Mouse (Mus musculus) layer of hippocampus, adult 6 months (tissue): ENCODE measurements around the gene Olfr1265. TPM values are rescaled to one million over a fixed set of nuclear protein-coding genes. Genes with fewer than 3 reads are reported as not detected.

Experiments used
- long read RNA-seq, 2 experiments: library from polyadenylated mRNA; unstranded; transcript quantifications; one replicate each; pipeline ENCODE4 v2.0.0; 2019 to 2020
- polyA plus RNA-seq: library from polyadenylated mRNA; unstranded; fragments of <200 nt; fragmentation: Nextera tagmentation; gene quantifications from 2 replicates; pipeline ENCODE4 v1.2.3, GENCODE M21; 2021

Olfr1265 gene
- polyA plus RNA-seq: not detected in 2 replicates
- long read RNA-seq, experiment 1: 0 reads
- long read RNA-seq, experiment 2: 0 reads

GRCm38 (mm10) chr2:90035037-90035436, at the start of gene Olfr1265:
Olfr1265 (plus strand) TSS chr2:90035337.

GRCm38 (mm10) chr2:89990921-89991320, 44.2 kb upstream of the Olfr1265 start, which contains the start of gene Olfr1261:
Olfr1261 (plus strand) TSS chr2:89991221.

GRCm38 (mm10) chr2:89999845-90000244, 35.3 kb upstream of the Olfr1265 start, which contains the start of gene Olfr1262:
Olfr1262 (plus strand) TSS chr2:90000145.

GRCm38 (mm10) chr2:90011831-90012230, 23.3 kb upstream of the Olfr1265 start, which contains the start of gene Olfr1263:
Olfr1263 (plus strand) TSS chr2:90012131.

GRCm38 (mm10) chr2:90025477-90025876, 9.7 kb upstream of the Olfr1265 start, which contains the start of gene Olfr1264:
Olfr1264 (minus strand) TSS chr2:90025577.

GRCm38 (mm10) chr2:90063494-90063893, 28.4 kb downstream of the Olfr1265 start, which contains the start of gene Olfr140:
Olfr140 (minus strand) TSS chr2:90063594.

Other genes with a start within 250 kb of the Olfr1265 start
- gene Olfr1254, start 241.7 kb upstream of the Olfr1265 start, polyA plus RNA-seq: not detected in 2 replicates
- not detected in 2 replicates for gene Olfr1255, start 223.3 kb upstream of the Olfr1265 start, polyA plus RNA-seq
- not detected in 2 replicates for gene Olfr1256, start 193.8 kb upstream of the Olfr1265 start, polyA plus RNA-seq
- not detected in 2 replicates for gene Olfr48, start 187.1 kb upstream of the Olfr1265 start, polyA plus RNA-seq
- gene Olfr1257, start 156.9 kb upstream of the Olfr1265 start, polyA plus RNA-seq: not detected in 2 replicates
- not detected in 2 replicates for gene Olfr1258, start 108.0 kb upstream of the Olfr1265 start, polyA plus RNA-seq
- not detected in 2 replicates for gene Olfr1259, start 86.7 kb upstream of the Olfr1265 start, polyA plus RNA-seq
- not detected in 2 replicates for gene Olfr1260, start 61.0 kb upstream of the Olfr1265 start, polyA plus RNA-seq
- gene Olfr1261, start 44.1 kb upstream of the Olfr1265 start, polyA plus RNA-seq: not detected in 2 replicates
- not detected in 2 replicates for gene Olfr1262, start 35.2 kb upstream of the Olfr1265 start, polyA plus RNA-seq
- not detected in 2 replicates for gene Olfr1263, start 23.2 kb upstream of the Olfr1265 start, polyA plus RNA-seq
- not detected in 2 replicates for gene Olfr1264, start 9.8 kb upstream of the Olfr1265 start, polyA plus RNA-seq
- not detected in 2 replicates for gene Olfr140, start 28.3 kb downstream of the Olfr1265 start, polyA plus RNA-seq
- not detected in 2 replicates for gene Olfr1269, start 86.1 kb downstream of the Olfr1265 start, polyA plus RNA-seq
- gene Olfr32, start 107.0 kb downstream of the Olfr1265 start, polyA plus RNA-seq: not detected in 2 replicates
- not detected in 2 replicates for gene Olfr1270, start 117.8 kb downstream of the Olfr1265 start, polyA plus RNA-seq
- not detected in 2 replicates for gene Olfr1506, start 189.2 kb downstream of the Olfr1265 start, polyA plus RNA-seq
- not detected in 2 replicates for gene Olfr142, start 222.3 kb downstream of the Olfr1265 start, polyA plus RNA-seq
- not detected in 2 replicates for gene Olfr1271, start 235.7 kb downstream of the Olfr1265 start, polyA plus RNA-seq